Mouse (Mus musculus) olfactory bulb, adult 2 months (tissue): ENCODE measurements around the gene Vps26a.

Experiments used
- CTCF ChIP-seq: fragments of 200-500 bp; IDR thresholded peaks from 2 replicates; pipeline ENCODE4 v1.5.1; 2012; ENCODE audit warnings: low read depth, mild to moderate bottlenecking, low read length, moderate library complexity; ENCODE audit not compliant: insufficient read depth
- POLR2A ChIP-seq: fragments of 200-500 bp; IDR thresholded peaks from 2 replicates; pipeline ENCODE4 v1.6.1; 2012; ENCODE audit warnings: mild to moderate bottlenecking, low read depth, low read length, moderate library complexity; ENCODE audit not compliant: insufficient read depth

DNA sequence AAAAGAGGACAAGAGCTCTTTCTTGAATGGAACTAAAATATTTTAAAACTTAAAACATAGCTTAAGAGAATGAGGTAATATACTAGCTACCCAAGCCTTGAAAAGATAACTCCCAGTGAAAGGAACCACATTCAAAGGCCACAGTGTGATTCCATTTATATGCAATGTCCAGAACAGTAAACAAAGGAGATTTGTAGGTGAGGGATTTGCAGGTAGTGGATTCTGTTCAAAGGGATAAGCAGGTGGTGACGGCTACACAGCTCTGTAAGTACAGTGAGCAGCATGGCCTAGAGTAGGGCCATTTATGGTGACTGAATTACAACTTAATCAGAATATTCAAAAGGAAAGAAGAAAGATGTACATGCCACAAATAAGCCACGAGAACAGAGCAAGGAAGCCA is 9.6 kb downstream of the Vps26a start:
- no peak for TF ChIP-seq CTCF
- no peak for TF ChIP-seq POLR2A
